Mouse (Mus musculus) neural tube, embryonic 12.5 days (tissue): ENCODE measurements at regions not wholly inside any gene's neighbourhood (a gene's known extent, or its start where the extent isn't known, plus 50 kb on each side); places are given as distances from the start of the nearest gene placed in this dataset. TPM values are rescaled to one million over a fixed set of nuclear protein-coding genes. Genes with fewer than 3 reads are reported as not detected.
"Not testable (repeated sequence)": the region's sequence is repeated elsewhere in the genome, so short reads cannot be mapped to it uniquely, and the experiment has no call there.

Experiments used
- ATAC-seq: fragments of 200-750 bp; cut with Nextera tagmentation; 2 replicates; pipeline ENCODE4 v1.8.0; 2017; ENCODE audit warnings: low read depth, mild to moderate bottlenecking, moderate TSS enrichment, moderate library complexity; ENCODE audit not compliant: low FRiP score
- H3K27ac ChIP-seq: fragments of 300-500 bp; sonication (generic); 2 replicates; pipeline ENCODE4 v1.5.1; 2016
- H3K27me3 ChIP-seq: fragments of 300-500 bp; sonication (generic); replicated peaks from 2 replicates; pipeline ENCODE4 v1.6.1; 2016; ENCODE audit warnings: mild to moderate bottlenecking
- H3K36me3 ChIP-seq: fragments of 300-500 bp; sonication (generic); 2 replicates; pipeline ENCODE4 v1.6.1; 2016; ENCODE audit warnings: mild to moderate bottlenecking
- H3K4me1 ChIP-seq: fragments of 300-500 bp; sonication (generic); 2 replicates; pipeline ENCODE4 v1.6.1; 2016
- H3K4me2 ChIP-seq: fragments of 300-500 bp; sonication (generic); replicated peaks from 2 replicates; pipeline ENCODE4 v1.6.1; 2016; ENCODE audit warnings: mild to moderate bottlenecking
- H3K4me3 ChIP-seq: fragments of 300-500 bp; sonication (generic); 2 replicates; pipeline ENCODE4 v1.5.1; 2016
- H3K9ac ChIP-seq: fragments of 300-500 bp; sonication (generic); 2 replicates; pipeline ENCODE4 v1.6.1; 2016; ENCODE audit warnings: mild to moderate bottlenecking
- H3K9me3 ChIP-seq: fragments of 300-500 bp; sonication (generic); 2 replicates; pipeline ENCODE4 v1.6.1; 2016; ENCODE audit warnings: mild to moderate bottlenecking
- WGBS: fragments of 180-500 bp; shearing (Covaris S2); methylation state at CpG from one replicate; pipeline ENCODE4 v1.1.7; 2016; 5-methylcytosine and 5-hydroxymethylcytosine counted together
- microRNA-seq: library from miRNA; unstranded; fragments of <30 nt; microRNA quantifications from one replicate; pipeline ENCODE4, GENCODE M21; 2017

DNA sequence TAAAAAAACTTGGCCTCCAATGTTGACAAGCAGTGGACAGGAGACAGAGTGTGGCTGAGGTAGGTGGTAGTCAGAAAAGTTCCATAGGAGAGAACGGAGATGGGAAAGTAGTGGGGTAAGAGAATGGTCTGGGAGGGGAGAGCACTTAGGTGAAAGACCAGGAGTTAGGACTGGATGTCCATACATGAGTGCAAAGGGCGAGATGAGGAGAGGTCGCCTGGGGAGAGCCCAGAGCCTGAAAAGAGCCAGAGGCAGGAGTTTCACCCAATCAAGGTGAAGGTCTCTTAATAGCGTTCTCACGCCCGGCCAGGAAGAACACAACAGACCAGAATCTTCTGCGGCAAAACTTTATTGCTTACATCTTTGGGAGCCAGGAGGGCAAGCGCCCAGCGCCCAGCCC is 60.3 kb upstream of the Lemd2 start:
- not testable (repeated sequence) for H3K4me2 ChIP-seq, H3K27ac ChIP-seq, H3K4me3 ChIP-seq, H3K4me1 ChIP-seq, ATAC-seq, H3K9me3 ChIP-seq, H3K9ac ChIP-seq, H3K27me3 ChIP-seq, H3K36me3 ChIP-seq
- WGBS, result 95% methylated on average over 7 of the region's 9 CpGs

DNA sequence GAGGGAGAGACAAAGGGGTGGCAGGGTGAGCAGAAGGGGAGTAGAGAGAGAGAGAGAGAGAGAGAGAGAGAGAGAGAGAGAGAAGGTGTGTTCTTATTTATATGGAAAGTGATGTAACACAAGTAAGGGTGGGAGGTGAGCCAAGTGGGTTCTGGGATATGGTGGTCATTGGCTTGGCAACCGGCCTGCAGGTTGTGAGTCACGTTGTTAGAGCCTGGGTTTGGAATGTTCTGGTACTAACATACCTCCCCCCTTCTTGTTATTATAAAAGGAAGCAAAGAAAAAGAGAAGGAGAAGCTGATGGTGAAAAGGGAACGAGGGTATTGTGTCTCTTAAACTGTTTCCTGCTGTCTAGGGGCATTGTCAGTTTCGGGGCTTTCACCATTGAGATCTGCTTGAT is 58.3 kb upstream of the Lemd2 start:
- Histone ChIP-seq H3K27me3 (no peaks in the 10 kb centered on the region), H3K9ac (no peak overlapping the region), H3K9me3 (0 out of 2 replicates have a peak, but pooled peaks cover 5% of the 10 kb centered on the region), H3K36me3 (no peaks in the 10 kb centered on the region), H3K4me1 (no peaks in the 10 kb centered on the region), H3K27ac (no peak overlapping the region), H3K4me3 (no peak overlapping the region), H3K4me2 (no peak overlapping the region)
- 85% methylated on average over 4 of the region's 4 CpGs for WGBS
- ATAC-seq, result no peak

DNA sequence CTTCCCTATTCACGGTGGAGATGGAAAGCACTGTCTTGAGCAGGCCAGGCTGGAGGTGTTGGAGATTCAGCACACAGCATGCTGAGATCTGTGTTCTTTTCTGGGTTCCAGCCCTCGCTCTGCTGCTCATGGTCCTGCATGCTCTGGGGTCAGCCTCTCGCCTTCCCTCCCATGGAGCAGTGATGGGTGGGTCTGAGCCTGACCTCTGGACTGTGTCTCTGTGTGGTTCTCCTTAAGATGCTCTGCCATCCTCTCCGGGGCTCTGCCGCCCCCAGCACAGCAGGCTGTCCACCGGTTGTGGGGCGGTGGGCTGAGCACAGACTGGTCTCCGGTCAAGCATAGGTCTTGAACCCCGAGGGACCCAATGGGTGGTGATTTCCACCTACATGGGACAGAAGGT is 57.7 kb upstream of the Lemd2 start:
- Histone ChIP-seq H3K27me3 (no peaks in the 10 kb centered on the region), H3K4me3 (no peak overlapping the region), H3K9ac (no peak overlapping the region), H3K36me3 (no peaks in the 10 kb centered on the region), H3K4me1 (no peaks in the 10 kb centered on the region), H3K4me2 (no peak overlapping the region), H3K27ac (no peak overlapping the region), H3K9me3 (0 out of 2 replicates have a peak, but pooled peaks cover 5% of the 10 kb centered on the region)
- WGBS, result 92% methylated on average over 9 of the region's 9 CpGs
- ATAC-seq, result no peak

DNA sequence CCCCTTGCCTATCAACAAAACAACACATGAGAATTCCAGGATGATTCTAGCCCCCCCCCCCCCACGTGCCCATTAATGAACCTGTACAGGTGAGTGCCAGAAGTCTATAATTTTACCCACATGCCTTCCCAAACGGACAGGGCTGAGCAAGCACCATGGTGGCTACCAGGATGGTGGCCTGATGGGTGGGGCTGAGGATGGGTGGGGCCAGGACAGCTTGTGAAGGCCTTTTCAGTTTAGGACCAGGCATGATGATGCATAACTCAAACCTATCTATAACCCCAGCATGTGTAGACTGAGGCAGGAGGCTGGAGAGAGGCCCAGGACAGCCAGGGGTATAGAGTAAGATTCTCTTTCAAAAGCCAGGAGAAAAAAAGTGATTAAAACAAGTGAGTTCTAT is 57.0 kb upstream of the Lemd2 start:
- Histone ChIP-seq H3K27me3 (no peaks in the 10 kb centered on the region), H3K4me3 (no peak overlapping the region), H3K27ac (no peak overlapping the region), H3K36me3 (no peaks in the 10 kb centered on the region), H3K4me2 (no peak overlapping the region), H3K4me1 (peaks cover 1% of the 10 kb centered on the region; the same call in 1 of the 2 replicates), H3K9me3 (0 out of 2 replicates have a peak, but pooled peaks cover 5% of the 10 kb centered on the region), H3K9ac (no peak overlapping the region)
- no peak for ATAC-seq
- 72% methylated on average over 2 of the region's 2 CpGs for WGBS

DNA sequence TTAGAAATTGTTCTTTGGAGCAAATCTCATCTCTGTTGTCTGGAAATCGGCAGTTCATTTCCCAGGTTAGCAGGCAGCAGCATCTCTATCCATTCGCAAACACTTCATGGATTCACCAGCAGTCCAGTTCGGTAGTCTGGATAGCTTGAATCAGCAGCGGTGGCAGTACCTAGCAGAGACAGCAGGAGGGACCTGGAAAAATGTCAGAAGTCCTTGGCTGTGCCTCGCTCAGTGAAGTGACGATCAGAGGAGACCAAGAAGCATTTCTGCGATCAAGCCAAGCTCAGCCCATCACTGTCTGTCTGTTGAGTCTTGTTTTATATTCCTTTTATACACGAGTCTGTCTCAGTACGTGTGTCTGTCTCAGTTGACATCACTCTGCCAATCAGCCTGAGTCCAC is 55.8 kb upstream of the Lemd2 start:
- no peak for ATAC-seq
- H3K9ac ChIP-seq, result no peak overlapping the region
- no peaks in the 10 kb centered on the region for H3K36me3 ChIP-seq
- H3K27me3 ChIP-seq, result no peaks in the 10 kb centered on the region
- no peak overlapping the region for H3K27ac ChIP-seq
- no peak overlapping the region for H3K4me2 ChIP-seq
- no peak overlapping the region for H3K4me3 ChIP-seq
- 93% methylated on average over 9 of the region's 9 CpGs for WGBS
- 0 out of 2 replicates have a peak, but pooled peaks cover 5% of the 10 kb centered on the region for H3K9me3 ChIP-seq
- peaks cover 8% of the 10 kb centered on the region for H3K4me1 ChIP-seq

DNA sequence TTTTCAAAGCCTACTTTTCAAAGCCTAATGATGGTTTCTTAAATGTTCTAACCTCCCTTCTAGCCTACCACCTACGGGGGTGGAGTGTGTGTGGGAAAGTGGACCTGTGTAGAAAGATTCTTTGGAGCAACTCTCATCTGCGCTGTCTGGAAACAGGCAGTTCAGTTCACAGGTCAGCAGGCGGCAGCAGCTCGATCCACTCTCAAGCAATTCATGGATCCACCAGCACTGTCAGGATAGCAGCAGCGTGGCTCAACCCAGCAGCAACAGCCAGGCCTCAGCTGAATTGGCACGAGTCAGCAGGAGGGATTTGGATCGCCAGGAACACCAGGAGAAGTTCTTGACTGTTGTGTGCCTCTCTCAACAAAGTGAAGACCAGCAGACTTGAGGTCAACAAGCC is 53.1 kb upstream of the Lemd2 start:
- no peak overlapping the region for H3K27ac ChIP-seq
- H3K9me3 ChIP-seq, result 0 out of 2 replicates have a peak, but pooled peaks cover 5% of the 10 kb centered on the region
- no peaks in the 10 kb centered on the region for H3K27me3 ChIP-seq
- H3K4me2 ChIP-seq, result no peak overlapping the region
- H3K36me3 ChIP-seq, result no peaks in the 10 kb centered on the region
- H3K4me3 ChIP-seq, result no peak overlapping the region
- no peak overlapping the region for H3K9ac ChIP-seq
- peaks cover 8% of the 10 kb centered on the region for H3K4me1 ChIP-seq
- 51% methylated on average over 7 of the region's 7 CpGs for whole genome bisulfite sequencing
- no peak for ATAC-seq

DNA sequence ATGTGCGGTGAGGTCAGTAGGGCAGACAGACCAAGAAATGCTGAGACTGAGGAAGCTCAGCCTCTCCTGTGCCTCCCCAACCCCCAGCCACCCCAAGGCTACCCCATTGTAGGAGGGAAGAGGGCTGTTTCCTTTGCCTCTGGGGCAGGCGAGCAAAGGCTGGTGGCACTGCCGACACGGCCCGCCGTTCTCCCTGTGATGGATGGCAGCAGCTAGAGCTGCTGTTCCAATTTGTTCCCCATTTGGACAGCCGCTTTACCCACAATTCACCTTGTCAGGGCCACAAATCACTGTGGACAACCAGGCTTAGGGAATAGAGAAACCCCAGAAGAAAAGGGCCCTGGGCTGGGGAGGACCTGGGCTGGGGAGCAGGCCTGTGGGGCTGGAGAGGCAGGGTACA is 51.5 kb upstream of the Lemd2 start:
- peak; percentile 46 for ATAC-seq
- H3K9ac ChIP-seq, result no peak overlapping the region
- no peaks in the 10 kb centered on the region for H3K36me3 ChIP-seq
- WGBS, result 22% methylated on average over 7 of the region's 7 CpGs
- peaks cover 10% of the 10 kb centered on the region for H3K4me1 ChIP-seq
- H3K27ac ChIP-seq, result no peak overlapping the region
- no peak overlapping the region for H3K4me3 ChIP-seq
- no peaks in the 10 kb centered on the region for H3K27me3 ChIP-seq
- H3K9me3 ChIP-seq, result 0 out of 2 replicates have a peak, but pooled peaks cover 2% of the 10 kb centered on the region
- H3K4me2 ChIP-seq, result no peak overlapping the region

Small RNA genes lying in the stretch of these regions (microRNA-seq; reads per million reads assigned to microRNA genes)
- gene Mir7214 (not detected), gene Mir7216 (not detected), gene Mir7217 (not detected), gene Mir7218 (not detected)
